Mouse (Mus musculus): ENCODE data around the gene Dnajc19. TPM values are rescaled to one million over a fixed set of nuclear protein-coding genes. Genes with fewer than 3 reads are reported as not detected.

Gene Dnajc19
- polyA plus RNA-seq, 2 experiments, result 91.5 to 148 TPM

- H3K27me3 ChIP-seq (ENCODE audit: control insufficient read depth, insufficient read depth, low read length), result no peaks in the 10 kb centered on the region
- no peak for TF ChIP-seq POLR2A (IDR thresholded peaks at IDR 0.05; ENCODE audit: borderline replicate concordance, extremely low read depth, insufficient read depth, insufficient read length)
- H3K36me3 ChIP-seq (ENCODE audit: control insufficient read depth, insufficient read depth, low read length), result no peaks in the 10 kb centered on the region
- no peak overlapping the region for H3K27ac ChIP-seq (replicated peaks; ENCODE audit: low read depth, low read length)
- no peak overlapping the region for H3K9ac ChIP-seq (ENCODE audit: low read depth, low read length, severe bottlenecking)
- ATAC-seq (ENCODE audit: low FRiP score, low read depth), result no peak
- H3K4me2 ChIP-seq (replicated peaks; ENCODE audit: low read depth, low read length, severe bottlenecking), result no peak overlapping the region
- 41% methylated on average over 6 of the region's 6 CpGs for WGBS
- no peaks in the 10 kb centered on the region for H3K4me1 ChIP-seq (ENCODE audit: control insufficient read depth, insufficient read depth, low read length)
- no peak overlapping the region for H3K4me3 ChIP-seq (replicated peaks; ENCODE audit: low read length)
- DNase-seq (ENCODE audit: low spot score), result no peak
- no peaks in the 10 kb centered on the region for H3K9me3 ChIP-seq (ENCODE audit: control insufficient read depth, low read length)
These were observed 72.9 kb downstream of the Dnajc19 start for GRCm38 (mm10) chr3:34008191-34008590.

GRCm38 (mm10) chr3:34007611-34008010 is 73.5 kb downstream of the Dnajc19 start:
- no peak for TF ChIP-seq POLR2A (IDR thresholded peaks at IDR 0.05; ENCODE audit: borderline replicate concordance, extremely low read depth, insufficient read depth, insufficient read length)
- WGBS, result 66% methylated on average over 4 of the region's 4 CpGs

GRCm38 (mm10) chr3:34006824-34007223 is 74.3 kb downstream of the Dnajc19 start:
- 62% methylated on average over 3 of the region's 3 CpGs for WGBS
- TF ChIP-seq POLR2A (IDR thresholded peaks at IDR 0.05; ENCODE audit: borderline replicate concordance, extremely low read depth, insufficient read depth, insufficient read length), result no peak
- Histone ChIP-seq H3K4me3 (replicated peaks; ENCODE audit: low read length) (no peak overlapping the region), H3K4me1 (ENCODE audit: control insufficient read depth, insufficient read depth, low read length) (no peaks in the 10 kb centered on the region), H3K9ac (ENCODE audit: low read depth, low read length, severe bottlenecking) (no peak overlapping the region), H3K4me2 (replicated peaks; ENCODE audit: low read depth, low read length, severe bottlenecking) (no peak overlapping the region), H3K27me3 (ENCODE audit: control insufficient read depth, insufficient read depth, low read length) (no peaks in the 10 kb centered on the region), H3K9me3 (ENCODE audit: control insufficient read depth, low read length) (no peaks in the 10 kb centered on the region), H3K27ac (replicated peaks; ENCODE audit: low read depth, low read length) (no peak overlapping the region), H3K36me3 (ENCODE audit: control insufficient read depth, insufficient read depth, low read length) (no peaks in the 10 kb centered on the region)
- ATAC-seq (ENCODE audit: low FRiP score, low read depth) (no peak), DNase-seq (ENCODE audit: low spot score) (no peak)

More at GRCm38 (mm10) chr3:34007611-34008010, 73.5 kb downstream of the Dnajc19 start:
- H3K36me3 ChIP-seq (ENCODE audit: control insufficient read depth, insufficient read depth, low read length), result no peaks in the 10 kb centered on the region
- ATAC-seq (ENCODE audit: low FRiP score, low read depth) (no peak), DNase-seq (ENCODE audit: low spot score) (no peak)
- H3K4me3 ChIP-seq (replicated peaks; ENCODE audit: low read length), result no peak overlapping the region
- no peaks in the 10 kb centered on the region for H3K9me3 ChIP-seq (ENCODE audit: control insufficient read depth, low read length)
- no peak overlapping the region for H3K9ac ChIP-seq (ENCODE audit: low read depth, low read length, severe bottlenecking)
- H3K27ac ChIP-seq (replicated peaks; ENCODE audit: low read depth, low read length), result no peak overlapping the region
- H3K4me2 ChIP-seq (replicated peaks; ENCODE audit: low read depth, low read length, severe bottlenecking), result no peak overlapping the region
- no peaks in the 10 kb centered on the region for H3K4me1 ChIP-seq (ENCODE audit: control insufficient read depth, insufficient read depth, low read length)
- H3K27me3 ChIP-seq (ENCODE audit: control insufficient read depth, insufficient read depth, low read length), result no peaks in the 10 kb centered on the region

GRCm38 (mm10) chr3:34006301-34006700 is 74.8 kb downstream of the Dnajc19 start:
- Histone ChIP-seq H3K4me2 (replicated peaks; ENCODE audit: low read depth, low read length, severe bottlenecking) (no peak overlapping the region), H3K27me3 (ENCODE audit: control insufficient read depth, insufficient read depth, low read length) (no peaks in the 10 kb centered on the region), H3K36me3 (ENCODE audit: control insufficient read depth, insufficient read depth, low read length) (no peaks in the 10 kb centered on the region), H3K4me1 (ENCODE audit: control insufficient read depth, insufficient read depth, low read length) (no peaks in the 10 kb centered on the region), H3K9ac (ENCODE audit: low read depth, low read length, severe bottlenecking) (no peak overlapping the region), H3K27ac (replicated peaks; ENCODE audit: low read depth, low read length) (no peak overlapping the region), H3K4me3 (replicated peaks; ENCODE audit: low read length) (no peak overlapping the region), H3K9me3 (ENCODE audit: control insufficient read depth, low read length) (no peaks in the 10 kb centered on the region)
- 67% methylated on average over 2 of the region's 2 CpGs for WGBS
- DNase-seq (ENCODE audit: low spot score), result no peak
- no peak for TF ChIP-seq POLR2A (IDR thresholded peaks at IDR 0.05; ENCODE audit: borderline replicate concordance, extremely low read depth, insufficient read depth, insufficient read length)
- no peak for ATAC-seq (ENCODE audit: low FRiP score, low read depth)

Other genes starting within 250 kb of the Dnajc19 start
- gene Ccdc39, start 237.0 kb downstream of the Dnajc19 start, polyA plus RNA-seq (2012; rRNA removed), result 10.3 and 10.7 TPM in 2 replicates
- 3.2 and 4.1 TPM in 2 replicates for gene Ccdc39, start 237.0 kb downstream of the Dnajc19 start, polyA plus RNA-seq (2014; fragmentation: Nextera tagmentation; extraction: Ambion mirVana)
- gene Fxr1, start 61.4 kb downstream of the Dnajc19 start, polyA plus RNA-seq (2012; rRNA removed), result 51.4 and 80.4 TPM in 2 replicates
- gene Fxr1, start 61.4 kb downstream of the Dnajc19 start, polyA plus RNA-seq (2014; fragmentation: Nextera tagmentation; extraction: Ambion mirVana), result 62.9 and 63.5 TPM in 2 replicates